Mouse (Mus musculus): ENCODE data around the gene Shcbp1.
"Not testable (repeated sequence)": the region's sequence is repeated elsewhere in the genome, so short reads cannot be mapped to it uniquely, and the experiment has no call there.

Gene Shcbp1

DNA sequence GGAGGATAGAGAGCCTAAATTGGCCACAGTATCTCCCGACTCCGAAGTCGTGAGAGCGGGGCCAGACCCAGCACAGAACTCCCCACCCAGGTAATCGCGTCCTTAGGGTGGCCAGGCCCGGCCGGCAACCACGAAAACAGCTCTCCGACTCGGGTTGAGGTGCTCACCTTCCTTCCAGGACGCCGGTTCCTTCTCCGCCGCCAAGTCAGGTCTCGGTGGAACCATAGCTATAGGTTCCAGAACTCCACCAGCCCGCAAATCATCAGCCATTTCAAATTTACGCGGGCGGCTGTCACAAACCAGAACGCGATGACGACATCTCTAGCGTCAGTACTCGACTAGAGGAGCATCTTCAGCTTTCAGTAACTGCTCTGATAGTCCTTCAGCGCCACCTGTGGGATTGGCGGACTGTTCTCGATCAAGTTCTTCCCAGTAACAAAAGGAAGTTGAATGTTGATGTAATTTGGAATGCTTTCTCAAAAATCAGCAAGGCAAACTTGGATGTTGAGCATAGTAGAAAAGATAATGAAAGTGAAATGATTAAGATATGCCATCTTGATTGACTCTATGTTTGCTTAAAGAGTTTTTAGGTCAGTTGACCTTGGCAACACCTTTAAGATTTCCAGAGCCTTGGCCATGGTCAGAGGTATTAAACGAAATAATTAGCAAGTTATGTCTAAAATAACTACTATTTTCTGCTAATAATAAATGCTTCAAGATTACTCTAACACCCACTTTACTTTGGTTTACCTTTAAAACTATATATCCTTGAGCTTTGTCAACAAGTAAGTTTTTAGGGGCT lies at the start of gene Shcbp1:
Shcbp1 (minus strand) TSS at position 314 of the 802 bp plus-strand sequence.
- peak; percentile 92 for DNase-seq (ENCODE audit: low spot score)

DNA sequence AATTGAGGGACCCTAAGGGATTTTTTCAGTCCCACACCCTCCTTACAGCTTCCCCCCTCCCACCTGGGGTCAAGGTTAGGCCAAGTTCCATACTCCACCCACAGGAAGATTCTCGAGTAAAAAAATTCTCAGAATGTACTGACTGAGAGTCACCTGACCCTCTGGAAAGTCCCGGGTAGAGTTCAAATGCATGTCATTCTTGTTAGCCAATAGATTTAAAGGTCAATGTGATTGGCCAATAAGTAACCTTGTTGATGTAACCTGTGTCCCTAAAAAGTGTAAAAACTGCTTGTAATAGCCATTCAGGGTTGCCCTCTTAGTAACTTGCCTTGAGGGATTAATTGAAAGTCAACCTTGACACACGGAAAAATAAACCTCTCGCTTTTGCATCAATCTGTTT lies 29.5 kb upstream of the Shcbp1 start:
- DNase-seq (ENCODE audit: low spot score), result no peak

- no peak for DNase-seq (ENCODE audit: low spot score)
Measured at GRCm38 (mm10) chr8:4800524-4801122, 21.3 kb upstream of the Shcbp1 start.

DNA sequence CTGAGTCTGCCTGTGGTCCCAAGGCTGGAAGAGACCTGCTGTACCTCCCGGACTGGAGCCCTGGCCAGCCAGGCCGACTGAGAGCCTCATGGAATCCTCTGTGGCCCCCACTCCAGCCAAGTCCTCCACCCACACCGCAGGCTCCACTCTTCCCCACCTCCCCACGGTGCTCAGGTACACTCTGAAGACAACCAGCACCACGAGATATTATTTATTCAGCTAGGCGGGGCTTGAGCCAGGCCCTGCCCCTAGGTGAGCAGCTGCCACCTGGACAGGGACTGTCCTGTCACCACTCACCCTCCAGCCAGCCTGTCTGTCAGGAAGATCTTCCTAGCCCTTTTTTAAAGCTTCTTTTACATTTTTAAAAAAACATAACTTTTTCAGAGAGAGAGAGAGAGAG lies 1.1 kb downstream of the Shcbp1 start:
- DNase-seq (ENCODE audit: low spot score), result no peak

DNA sequence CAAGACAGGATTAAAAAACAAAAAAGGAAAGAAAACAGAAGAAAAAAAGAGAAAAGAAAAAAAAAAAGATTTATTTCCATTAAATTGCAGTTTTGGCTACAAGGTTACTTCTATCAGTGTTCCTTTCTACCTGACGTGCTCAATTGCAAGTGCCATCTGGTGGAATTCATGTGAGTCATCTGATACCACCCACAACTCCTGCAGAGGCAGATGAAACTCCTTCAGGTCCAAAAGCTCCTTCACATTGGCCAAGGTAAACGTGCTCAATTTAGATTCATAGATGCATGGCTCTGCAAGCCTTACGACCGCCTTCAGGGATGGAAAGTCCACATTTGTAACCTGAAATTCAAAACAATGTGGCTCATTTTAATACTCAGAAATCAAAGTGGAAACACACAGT lies 14.6 kb downstream of the Shcbp1 start:
- DNase-seq (ENCODE audit: low spot score), result no peak

- no peak for DNase-seq (ENCODE audit: low spot score)
Measured at GRCm38 (mm10) chr8:4753048-4753447, 26.3 kb downstream of the Shcbp1 start.

GRCm38 (mm10) chr8:4730942-4731341 lies 48.4 kb downstream of the Shcbp1 start:
- DNase-seq (ENCODE audit: low spot score), result peak; percentile 30

- DNase-seq (ENCODE audit: low spot score), result no peak
Measured at GRCm38 (mm10) chr8:4715546-4715945, 63.8 kb downstream of the Shcbp1 start.

DNA sequence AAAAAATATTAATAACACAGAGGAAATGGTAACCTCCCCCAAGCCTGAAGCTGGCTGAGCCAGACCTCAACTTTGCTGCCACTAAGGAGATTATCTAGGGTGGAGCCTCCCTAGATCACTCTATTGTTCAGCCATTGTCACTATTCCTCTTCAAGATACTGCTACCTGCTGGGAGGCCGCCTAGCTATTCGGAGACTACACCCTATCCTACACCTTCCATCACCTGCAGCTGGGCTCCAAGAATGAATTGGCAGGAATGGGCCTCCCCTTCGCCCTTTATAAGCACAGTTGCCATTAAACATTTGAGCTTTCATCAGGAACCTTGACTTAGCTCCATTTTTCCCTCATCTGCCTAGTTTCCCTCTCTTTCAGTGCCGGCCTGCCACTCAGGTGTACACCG lies 71.0 kb downstream of the Shcbp1 start:
- not testable (repeated sequence) for DNase-seq (ENCODE audit: low spot score)

DNA sequence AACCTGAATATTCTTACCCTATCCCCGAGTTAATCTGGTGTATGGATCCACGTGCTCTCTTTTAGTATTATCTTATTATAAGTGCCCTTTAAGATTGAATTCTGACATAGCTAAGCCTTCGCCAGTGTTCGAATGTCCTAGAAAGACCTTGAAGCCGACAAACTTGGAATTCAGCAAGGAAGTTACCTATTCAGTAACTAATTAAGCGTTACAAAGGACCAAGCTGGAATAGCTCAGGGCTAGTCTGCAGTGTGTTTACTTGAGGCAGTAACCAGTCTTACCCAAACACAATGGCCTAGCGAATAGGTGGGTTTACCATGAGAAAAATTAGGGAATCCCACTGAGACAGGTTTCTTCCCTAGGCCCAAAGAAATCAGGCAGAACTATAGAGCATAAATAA lies 71.5 kb downstream of the Shcbp1 start:
- DNase-seq (ENCODE audit: low spot score), result not testable (repeated sequence)

GRCm38 (mm10) chr8:4691634-4692033 lies 87.7 kb downstream of the Shcbp1 start:
- DNase-seq (ENCODE audit: low spot score), result no peak
